Mouse (Mus musculus) adrenal gland, postnatal 10 days (tissue): ENCODE results near the gene Runx1. TPM values are rescaled to one million over a fixed set of nuclear protein-coding genes. Genes with fewer than 3 reads are reported as not detected.

Source experiments
- DNase-seq: peaks from one replicate; pipeline ENCODE4 v3.0.0; 2021; ENCODE audit warnings: mixed read lengths
- total RNA-seq, 2 experiments: library from RNA; stranded (reverse); gene quantifications; 2 replicates each; pipeline ENCODE4 v1.2.3; 2021

The Runx1 gene
- total RNA-seq, 2 experiments from 2014 or later = 4.2 to 5.8 TPM

DNA sequence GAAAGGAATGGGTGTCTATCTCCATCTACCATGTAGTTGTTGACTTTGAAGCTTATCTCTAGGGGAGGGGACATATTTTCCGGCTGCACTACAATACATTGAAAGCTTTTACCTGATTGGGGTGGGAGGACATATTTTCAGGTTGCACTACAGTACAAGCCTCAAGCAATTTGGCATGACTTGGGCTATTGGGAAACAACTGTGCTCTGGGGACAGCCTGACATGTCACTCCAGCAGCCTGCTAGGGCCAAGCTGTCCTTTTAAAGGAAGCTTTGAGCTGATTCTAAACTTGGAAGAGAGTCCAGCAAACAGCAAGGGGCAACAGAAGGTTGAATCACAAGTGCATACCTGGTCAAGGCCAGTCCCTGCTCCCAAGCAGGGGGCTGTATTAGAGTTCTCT lies 270.9 kb downstream of the Runx1 start:
- peak; percentile 57 for DNase-seq

GRCm38 (mm10) chr16:92552858-92553257 lies 273.1 kb downstream of the Runx1 start:
- DNase-seq = no peak

DNA sequence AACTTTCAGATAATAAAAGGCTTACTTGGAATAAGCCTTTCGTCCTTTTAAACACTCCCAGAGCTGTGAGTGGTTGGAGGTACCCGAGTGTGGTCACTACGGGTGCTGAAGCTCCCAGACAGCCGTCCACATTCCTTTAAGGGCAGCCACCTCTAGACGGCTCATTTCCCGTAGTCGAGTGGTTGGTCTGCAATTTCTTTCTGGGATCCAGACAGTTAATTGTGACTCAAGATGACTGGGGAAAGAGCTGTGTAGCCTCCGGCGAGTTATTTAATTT lies 273.9 kb downstream of the Runx1 start:
- no peak for DNase-seq
